Mouse (Mus musculus): ENCODE measurements around the gene Col4a2.

DNA sequence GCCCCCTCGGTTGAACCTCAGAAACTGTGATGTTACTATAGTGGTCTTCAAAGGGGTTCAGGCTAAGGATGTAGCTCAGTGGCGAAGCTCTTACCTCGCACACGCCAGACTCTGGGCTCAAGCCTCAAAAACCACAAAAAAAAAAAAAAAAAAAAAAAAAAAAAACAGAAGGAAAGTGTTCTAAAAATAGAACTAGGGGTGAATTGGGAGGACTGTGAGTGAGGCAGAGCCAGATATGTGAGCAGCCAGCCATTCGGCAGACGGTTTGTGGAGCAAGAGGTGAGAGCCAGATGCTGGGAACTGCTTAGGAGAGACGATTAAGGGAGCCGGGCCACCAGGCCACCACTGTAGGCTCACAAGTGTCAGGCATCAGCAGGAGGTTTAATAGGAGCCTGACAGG lies 81.0 kb downstream of the Col4a2 start:
- no peak for TF ChIP-seq GATA1 (IDR thresholded peaks at IDR 0.05; ENCODE audit: low read length)
- TF ChIP-seq TAL1 (IDR thresholded peaks at IDR 0.05; ENCODE audit: low read length): no peak

All from erythroblast, embryonic 14.5 days (primary cell).